Mouse (Mus musculus) hematopoietic stem cell, adult 5-6 weeks (primary cell): ENCODE measurements around the gene Klc4. TPM values are rescaled to one million over a fixed set of nuclear protein-coding genes. Genes with fewer than 3 reads are reported as not detected.

Experiments
- ATAC-seq, 2 experiments: fragments of 125-278 bp in 1 of 2; replicated peaks in 1 of 2; 2 replicates each; pipeline ENCODE4 v1.8.0; 2016 to 2017; ENCODE audit warnings: inconsistent platforms in 2 of 2, mild to moderate bottlenecking in 2 of 2, moderate number of reproducible peaks in 2 of 2, low read depth in 1 of 2, moderate TSS enrichment in 1 of 2; ENCODE audit not compliant: low FRiP score in 2 of 2, poor library complexity in 2 of 2, severe bottlenecking in 2 of 2, insufficient read depth in 1 of 2, low TSS enrichment in 1 of 2
- total RNA-seq: library from RNA; stranded (forward); fragments of 172-1452, 232-1000 nt; gene quantifications from 2 replicates; pipeline ENCODE4 v1.2.3, GENCODE M21; 2017

Klc4 gene
- total RNA-seq, 1 experiment from 2014 or later: 11.9 TPM

- no peak for ATAC-seq
These were observed 39.8 kb downstream of the Klc4 start for GRCm38 (mm10) chr17:46605987-46606386.

GRCm38 (mm10) chr17:46605126-46605525, 40.7 kb downstream of the Klc4 start:
- ATAC-seq: no peak

- ATAC-seq: no peak
These were observed 42.6 kb downstream of the Klc4 start for GRCm38 (mm10) chr17:46603229-46603628.

GRCm38 (mm10) chr17:46602212-46602611, 43.6 kb downstream of the Klc4 start:
- peak; percentile 70 to 91 for ATAC-seq

GRCm38 (mm10) chr17:46600569-46600968, 45.3 kb downstream of the Klc4 start:
- ATAC-seq: no peak

GRCm38 (mm10) chr17:46598963-46599362, 46.9 kb downstream of the Klc4 start:
- ATAC-seq: no peak

GRCm38 (mm10) chr17:46597956-46598355, 47.9 kb downstream of the Klc4 start:
- no peak for ATAC-seq

- no peak for ATAC-seq
These were observed 50.5 kb downstream of the Klc4 start for GRCm38 (mm10) chr17:46595336-46595735.

- no peak for ATAC-seq
These were observed 51.2 kb downstream of the Klc4 start for GRCm38 (mm10) chr17:46594606-46595005.

GRCm38 (mm10) chr17:46593124-46593523, 52.7 kb downstream of the Klc4 start:
- ATAC-seq: no peak

GRCm38 (mm10) chr17:46591406-46591805, 54.4 kb downstream of the Klc4 start:
- ATAC-seq: no peak

- ATAC-seq: no peak
These were observed 55.4 kb downstream of the Klc4 start for GRCm38 (mm10) chr17:46590439-46590838.

- no peak for ATAC-seq
These were observed 56.0 kb downstream of the Klc4 start for GRCm38 (mm10) chr17:46589635-46590314.

- no peak for ATAC-seq
These were observed 56.9 kb downstream of the Klc4 start for GRCm38 (mm10) chr17:46588913-46589312.

GRCm38 (mm10) chr17:46588173-46588572, 57.6 kb downstream of the Klc4 start:
- peak in 1 of 2 experiments; percentile 22; a peak in 1 of 4 replicates for ATAC-seq

- no peak for ATAC-seq
These were observed 59.5 kb downstream of the Klc4 start for GRCm38 (mm10) chr17:46586327-46586726.
